Mouse (Mus musculus): ENCODE measurements at regions not wholly inside any gene's neighbourhood (a gene's known extent, or its start where the extent isn't known, plus 50 kb on each side); places are given as distances from the start of the nearest gene placed in this dataset.

- intact Hi-C loops (cut with DNase I), result no loop called here
- DNase-seq (ENCODE audit: low spot score), result no peak
Observed at GRCm38 (mm10) chr15:61927385-61928120, 1004.7 kb upstream of the A1bg start.

- intact Hi-C loops (cut with DNase I), result no loop called here
- DNase-seq (ENCODE audit: low spot score), result no peak
Observed at GRCm38 (mm10) chr15:61920041-61920440, 997.2 kb upstream of the A1bg start.

GRCm38 (mm10) chr15:61913546-61914160, 990.8 kb upstream of the A1bg start:
- intact Hi-C loops (cut with DNase I), result no loop called here
- no peak for DNase-seq (ENCODE audit: low spot score)

- intact Hi-C loops (cut with DNase I), result no loop called here
- no peak for DNase-seq (ENCODE audit: low spot score)
Observed at GRCm38 (mm10) chr15:61905165-61905845, 982.5 kb upstream of the A1bg start.

- intact Hi-C loops (cut with DNase I), result no loop called here
Observed at GRCm38 (mm10) chr15:61899809-61900208, 977.0 kb upstream of the A1bg start.

GRCm38 (mm10) chr15:61897566-61897965, 974.8 kb upstream of the A1bg start:
- no peak for DNase-seq (ENCODE audit: low spot score)
- intact Hi-C loops (cut with DNase I), result no loop called here

More at GRCm38 (mm10) chr15:61899809-61900208, 977.0 kb upstream of the A1bg start:
- no peak for DNase-seq (ENCODE audit: low spot score)

- no peak for DNase-seq (ENCODE audit: low spot score)
- intact Hi-C loops (cut with DNase I), result no loop called here
Observed at GRCm38 (mm10) chr15:61890330-61890729, 967.5 kb upstream of the A1bg start.

GRCm38 (mm10) chr15:61888569-61889326, 965.9 kb upstream of the A1bg start:
- no peak for DNase-seq (ENCODE audit: low spot score)
- intact Hi-C loops (cut with DNase I), result no loop called here

- DNase-seq (ENCODE audit: low spot score), result no peak
- intact Hi-C loops (cut with DNase I), result no loop called here
Observed at GRCm38 (mm10) chr15:61879408-61879807, 956.6 kb upstream of the A1bg start.

- intact Hi-C loops (cut with DNase I), result no loop called here
- DNase-seq (ENCODE audit: low spot score), result no peak
Observed at GRCm38 (mm10) chr15:61873047-61873446, 950.2 kb upstream of the A1bg start.

- no peak for DNase-seq (ENCODE audit: low spot score)
- intact Hi-C loops (cut with DNase I), result no loop called here
Observed at GRCm38 (mm10) chr15:61860759-61861158, 937.9 kb upstream of the A1bg start.

- intact Hi-C loops (cut with DNase I), result no loop called here
Observed at GRCm38 (mm10) chr15:61855880-61856279, 933.1 kb upstream of the A1bg start.

GRCm38 (mm10) chr15:61812671-61813070, 889.9 kb upstream of the A1bg start:
- intact Hi-C loops (cut with DNase I), result no loop called here
- no peak for DNase-seq (ENCODE audit: low spot score)

More at GRCm38 (mm10) chr15:61855880-61856279, 933.1 kb upstream of the A1bg start:
- no peak for DNase-seq (ENCODE audit: low spot score)

GRCm38 (mm10) chr15:61805379-61805778, 882.6 kb upstream of the A1bg start:
- intact Hi-C loops (cut with DNase I), result no loop called here
- DNase-seq (ENCODE audit: low spot score), result no peak

GRCm38 (mm10) chr15:61800155-61800554, 877.3 kb upstream of the A1bg start:
- intact Hi-C loops (cut with DNase I), result no loop called here
- DNase-seq (ENCODE audit: low spot score), result no peak

- intact Hi-C loops (cut with DNase I), result no loop called here
Observed at GRCm38 (mm10) chr15:61797827-61798226, 875.0 kb upstream of the A1bg start.

GRCm38 (mm10) chr15:61794506-61794905, 871.7 kb upstream of the A1bg start:
- no peak for DNase-seq (ENCODE audit: low spot score)
- intact Hi-C loops (cut with DNase I), result no loop called here

More at GRCm38 (mm10) chr15:61797827-61798226, 875.0 kb upstream of the A1bg start:
- DNase-seq (ENCODE audit: low spot score), result no peak

- intact Hi-C loops (cut with DNase I), result no loop called here
- DNase-seq (ENCODE audit: low spot score), result no peak
Observed at GRCm38 (mm10) chr15:61789847-61790562, 867.2 kb upstream of the A1bg start.

GRCm38 (mm10) chr15:61787046-61787445, 864.2 kb upstream of the A1bg start:
- DNase-seq (ENCODE audit: low spot score), result no peak
- intact Hi-C loops (cut with DNase I), result no loop called here

GRCm38 (mm10) chr15:61781531-61781930, 858.7 kb upstream of the A1bg start:
- no peak for DNase-seq (ENCODE audit: low spot score)
- intact Hi-C loops (cut with DNase I), result no loop called here
